Mouse (Mus musculus) gonadal fat pad, adult 2 months (tissue): ENCODE data around the gene Gm8232. TPM values are rescaled to one million over a fixed set of nuclear protein-coding genes. Genes with fewer than 3 reads are reported as not detected.
"Not testable (repeated sequence)": the region's sequence is repeated elsewhere in the genome, so short reads cannot be mapped to it uniquely, and the experiment has no call there.

ENCODE experiments used
- DNase-seq: peaks from one replicate; pipeline ENCODE4 v3.0.0-alpha.2; 2012; ENCODE audit warnings: low read depth
- polyA plus RNA-seq: library from polyadenylated mRNA; depleted of rRNA; stranded (reverse); fragments of >200 nt; gene quantifications from 2 replicates; pipeline ENCODE4 v1.2.3, GENCODE M21; 2012; rRNA removed

Gm8232 gene
- polyA plus RNA-seq = not detected in 2 replicates

- not testable (repeated sequence) for DNase-seq
These were observed at the start of gene Gm8232 for GRCm38 (mm10) chr14:44433335-44433734. TSS of gene Gm8232 (plus strand) at chr14:44433635.

GRCm38 (mm10) chr14:44384233-44384632 is 49.2 kb upstream of the Gm8232 start:
- DNase-seq = not testable (repeated sequence)

GRCm38 (mm10) chr14:44410588-44410987 is 22.8 kb upstream of the Gm8232 start, which contains the start of gene Gm3371:
TSS of gene Gm3371 (minus strand) at chr14:44410688.
- not testable (repeated sequence) for DNase-seq

Other genes with a start within 250 kb of the Gm8232 start
- gene Gm8212, start 236.0 kb upstream of the Gm8232 start, polyA plus RNA-seq = not detected in 2 replicates
- not detected in 2 replicates for gene 4930503E14Rik, start 220.4 kb upstream of the Gm8232 start, polyA plus RNA-seq
- not detected in 2 replicates for gene Gm8220, start 148.1 kb upstream of the Gm8232 start, polyA plus RNA-seq
- gene Gm5930, start 95.1 kb upstream of the Gm8232 start, polyA plus RNA-seq = not detected in 2 replicates
- not detected in 2 replicates for gene Gm8229, start 68.3 kb upstream of the Gm8232 start, polyA plus RNA-seq
- gene Gm3371, start 22.9 kb upstream of the Gm8232 start, polyA plus RNA-seq = not detected in 2 replicates
- gene BC061237, start 58.8 kb downstream of the Gm8232 start, polyA plus RNA-seq = not detected in 2 replicates
- gene Gm17093, start 84.6 kb downstream of the Gm8232 start, polyA plus RNA-seq = not detected in 2 replicates
- gene Gm8247, start 149.5 kb downstream of the Gm8232 start, polyA plus RNA-seq = not detected in 2 replicates
- not detected in 2 replicates for gene Gm5624, start 194.3 kb downstream of the Gm8232 start, polyA plus RNA-seq